Mouse (Mus musculus) C2C12 (cell line): Measurements from ENCODE around the gene Meox2. TPM values are rescaled to one million over a fixed set of nuclear protein-coding genes. Genes with fewer than 3 reads are reported as not detected.

Experiments
- H3K27me3 ChIP-seq: one replicate; pipeline ENCODE4 v1.6.1; 2011; ENCODE audit not compliant: control insufficient read depth, insufficient read depth, insufficient read length
- H3K36me3 ChIP-seq: one replicate; pipeline ENCODE4 v1.6.1; 2011; ENCODE audit not compliant: control insufficient read depth, insufficient read depth
- H3K4me3 ChIP-seq: one replicate; pipeline ENCODE4 v1.5.1; 2011; ENCODE audit warnings: mild to moderate bottlenecking, control low read depth; ENCODE audit not compliant: poor library complexity, insufficient read depth, severe bottlenecking
- H3K79me2 ChIP-seq: one replicate; pipeline ENCODE4 v1.6.1; 2011; ENCODE audit not compliant: control insufficient read depth, insufficient read depth
- H3K79me3 ChIP-seq: one replicate; pipeline ENCODE4 v1.6.1; 2011; ENCODE audit warnings: low read depth, control low read depth
- H3ac ChIP-seq: one replicate; pipeline ENCODE3; 2011; ENCODE audit warnings: low read depth; ENCODE audit not compliant: control insufficient read depth, insufficient read length
- CEBPB ChIP-seq: IDR thresholded peaks from one replicate; pipeline ENCODE4 v1.6.1; 2011; ENCODE audit warnings: low read depth, mild to moderate bottlenecking, control low read depth, moderate library complexity
- CTCF ChIP-seq: IDR thresholded peaks from one replicate; pipeline ENCODE4 v1.5.1; 2011; ENCODE audit not compliant: control insufficient read depth, insufficient read depth, insufficient read length
- FOSL1 ChIP-seq: IDR thresholded peaks from one replicate; pipeline ENCODE4 v1.8.0; 2011; ENCODE audit warnings: mild to moderate bottlenecking, low read length; ENCODE audit not compliant: poor library complexity, insufficient read depth, severe bottlenecking
- MAX ChIP-seq: IDR thresholded peaks from one replicate; pipeline ENCODE4 v1.6.1; 2011; ENCODE audit warnings: mild to moderate bottlenecking, control low read depth
- MYOD1 ChIP-seq: IDR thresholded peaks from one replicate; pipeline ENCODE4 v1.6.1; 2011; ENCODE audit warnings: low read depth; ENCODE audit not compliant: control insufficient read depth, insufficient read length
- MYOG ChIP-seq: IDR thresholded peaks from one replicate; pipeline ENCODE4 v1.6.1; 2011; ENCODE audit not compliant: control insufficient read depth, insufficient read length; ENCODE audit errors: extremely low read depth
- USF1 ChIP-seq: IDR thresholded peaks from one replicate; pipeline ENCODE4 v1.6.1; 2011; ENCODE audit warnings: low read depth, mild to moderate bottlenecking, control low read depth, moderate library complexity
- polyA plus RNA-seq: library from polyadenylated mRNA; unstranded; fragments of >200 nt; fragmentation: generic; extraction: Trizol; gene quantifications from one replicate; pipeline ENCODE4 v1.2.1, GENCODE M21; 2012; ENCODE audit warnings: missing spikeins

The Meox2 gene
- polyA plus RNA-seq, 1 experiment, result 0.66 TPM

DNA sequence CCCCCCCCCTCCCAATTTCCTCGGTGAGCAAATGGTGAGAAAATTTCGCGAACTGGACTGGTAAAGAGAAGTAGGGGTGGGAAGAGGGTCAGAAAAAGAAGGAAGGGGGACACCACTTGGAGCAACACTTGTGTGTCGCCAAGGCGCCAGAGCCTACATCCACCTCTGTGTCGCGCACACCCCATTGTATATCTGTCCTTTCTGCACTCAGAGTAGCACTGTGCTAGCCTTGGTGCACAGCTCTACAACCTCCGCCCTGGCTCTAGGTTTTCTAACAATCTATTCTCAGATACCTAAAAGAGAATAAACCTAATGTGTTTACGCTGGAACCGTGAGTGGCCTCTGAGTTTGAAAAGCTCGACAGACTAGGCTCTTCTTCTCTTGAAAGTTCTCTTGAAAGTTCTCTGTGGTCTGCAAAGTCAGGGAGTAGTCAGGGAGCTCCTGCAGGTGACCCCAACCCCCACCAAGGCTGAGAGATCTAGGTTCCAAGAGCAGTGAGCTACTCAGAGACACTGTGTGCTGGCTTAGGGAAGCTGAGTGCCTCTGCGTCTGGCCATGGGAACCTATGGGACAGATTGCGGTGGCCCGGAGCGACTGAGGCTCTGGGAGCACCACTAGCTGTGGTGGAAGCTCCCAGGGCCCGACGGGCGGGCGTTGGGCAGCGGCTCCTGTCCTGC is 489 bp upstream of the Meox2 start:
- no peak overlapping the region for H3ac ChIP-seq
- no peaks in the 10 kb centered on the region for H3K36me3 ChIP-seq
- TF ChIP-seq CEBPB (no peak), CTCF (no peak), USF1 (no peak), FOSL1 (no peak), MYOG (no peak), MYOD1 (no peak), MAX (no peak)
- no peaks in the 10 kb centered on the region for H3K27me3 ChIP-seq
- no peaks in the 10 kb centered on the region for H3K79me2 ChIP-seq
- H3K79me3 ChIP-seq, result no peaks in the 10 kb centered on the region
- no peak overlapping the region for H3K4me3 ChIP-seq

DNA sequence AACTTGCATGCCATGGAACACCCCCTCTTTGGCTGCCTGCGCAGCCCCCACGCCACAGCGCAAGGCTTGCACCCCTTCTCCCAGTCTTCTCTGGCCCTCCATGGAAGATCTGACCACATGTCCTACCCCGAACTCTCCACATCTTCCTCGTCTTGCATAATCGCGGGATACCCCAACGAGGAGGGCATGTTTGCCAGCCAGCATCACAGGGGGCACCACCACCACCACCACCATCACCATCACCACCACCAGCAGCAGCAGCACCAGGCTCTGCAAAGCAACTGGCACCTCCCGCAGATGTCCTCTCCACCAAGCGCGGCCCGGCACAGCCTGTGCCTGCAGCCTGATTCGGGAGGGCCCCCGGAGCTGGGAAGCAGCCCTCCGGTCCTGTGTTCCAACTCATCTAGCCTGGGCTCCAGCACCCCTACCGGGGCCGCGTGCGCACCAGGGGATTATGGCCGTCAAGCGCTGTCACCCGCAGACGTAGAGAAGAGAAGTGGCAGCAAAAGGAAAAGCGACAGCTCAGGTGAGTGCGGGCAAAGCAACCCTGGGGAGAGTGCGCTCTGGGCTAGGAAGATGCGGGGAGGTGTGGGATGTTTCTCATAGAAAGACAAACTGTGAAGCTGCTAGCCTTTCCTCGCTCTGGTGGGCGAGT is 606 bp downstream of the Meox2 start:
- Histone ChIP-seq H3K4me3 (no peak overlapping the region), H3K79me2 (no peaks in the 10 kb centered on the region), H3ac (peak overlapping the region; percentile 42), H3K79me3 (no peaks in the 10 kb centered on the region), H3K36me3 (no peaks in the 10 kb centered on the region), H3K27me3 (no peaks in the 10 kb centered on the region)
- TF ChIP-seq FOSL1 (no peak), CEBPB (no peak)

DNA sequence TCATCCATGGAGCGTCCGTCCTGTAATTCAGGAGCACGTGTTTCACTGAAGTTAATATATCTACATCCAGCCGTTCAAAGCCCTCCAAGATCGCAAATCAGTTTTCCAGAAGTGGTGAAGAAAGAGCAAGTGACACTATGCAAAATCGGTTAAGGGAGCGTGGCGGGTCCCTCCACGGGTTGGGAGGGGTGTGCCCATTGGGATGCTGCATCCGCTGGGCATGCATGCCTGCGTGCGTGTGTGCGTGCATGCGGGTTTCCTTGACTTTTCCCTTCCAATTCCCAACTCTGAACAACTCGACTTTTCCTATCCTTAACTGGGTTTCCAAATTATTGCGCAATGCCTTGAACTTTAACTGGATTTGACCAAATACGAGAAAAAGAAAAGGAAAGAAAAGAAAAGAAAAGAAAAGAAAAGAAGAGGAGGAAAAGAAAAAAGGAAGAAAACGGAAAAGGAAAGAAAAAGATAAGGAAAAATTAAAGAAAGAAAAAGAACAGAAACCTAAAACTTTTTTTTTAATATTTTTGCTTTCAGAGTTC is 1.2 kb downstream of the Meox2 start:
- Histone ChIP-seq H3K4me3 (no peak overlapping the region), H3K79me3 (no peaks in the 10 kb centered on the region), H3K36me3 (no peaks in the 10 kb centered on the region), H3K27me3 (no peaks in the 10 kb centered on the region), H3ac (no peak overlapping the region), H3K79me2 (no peaks in the 10 kb centered on the region)
- TF ChIP-seq USF1, result no peak
- TF ChIP-seq CEBPB, result peak; percentile 76

DNA sequence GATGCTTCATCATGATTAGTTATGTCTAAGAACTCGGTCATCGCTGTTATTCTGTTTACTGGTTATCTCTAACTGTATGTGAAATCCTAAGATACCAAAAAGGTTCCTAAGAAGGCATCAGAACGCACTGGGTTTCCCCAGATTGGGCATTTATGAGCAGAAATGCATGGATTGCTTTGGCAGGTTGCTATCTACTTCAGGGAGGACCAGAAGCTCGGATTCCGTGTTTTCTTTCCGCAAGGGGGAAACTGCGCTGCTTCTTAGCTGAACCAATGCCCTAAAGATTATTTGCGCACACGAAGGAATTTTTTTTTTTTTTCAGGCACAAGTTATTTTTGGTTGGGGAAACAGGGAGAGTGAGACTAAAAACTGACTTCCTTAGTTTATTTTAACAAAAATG is 2.6 kb downstream of the Meox2 start:
- H3K79me3 ChIP-seq, result no peaks in the 10 kb centered on the region
- H3K27me3 ChIP-seq, result no peaks in the 10 kb centered on the region
- H3K79me2 ChIP-seq, result no peaks in the 10 kb centered on the region
- TF ChIP-seq USF1 (no peak), CTCF (no peak), FOSL1 (no peak)
- no peaks in the 10 kb centered on the region for H3K36me3 ChIP-seq
- H3ac ChIP-seq, result no peak overlapping the region
- no peak overlapping the region for H3K4me3 ChIP-seq

DNA sequence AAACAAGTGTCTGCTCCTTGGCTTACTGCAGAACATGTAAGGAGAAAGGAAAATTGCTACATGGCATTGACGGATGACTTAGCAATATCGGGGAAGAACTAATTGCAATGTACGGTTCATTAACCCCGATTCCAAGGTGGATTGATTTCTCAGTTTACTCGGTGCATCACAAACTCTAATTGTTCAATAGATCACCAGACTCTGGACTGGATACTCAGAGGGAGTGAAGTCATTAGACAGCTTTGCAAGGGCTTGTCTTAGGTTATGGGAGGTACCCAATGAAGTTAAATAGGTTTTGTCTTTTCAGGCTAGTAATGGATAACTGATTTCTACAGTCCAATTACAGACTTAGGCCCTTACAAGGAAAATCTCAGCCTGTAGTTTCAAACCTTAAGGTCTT is 10.9 kb downstream of the Meox2 start:
- Histone ChIP-seq H3ac (no peak overlapping the region), H3K36me3 (no peaks in the 10 kb centered on the region), H3K27me3 (no peaks in the 10 kb centered on the region), H3K79me3 (no peaks in the 10 kb centered on the region), H3K79me2 (no peaks in the 10 kb centered on the region), H3K4me3 (no peak overlapping the region)
- no peak for TF ChIP-seq MYOD1
- TF ChIP-seq MAX, result no peak
- TF ChIP-seq FOSL1, result no peak
- TF ChIP-seq CEBPB, result no peak
- TF ChIP-seq MYOG, result no peak
- TF ChIP-seq USF1, result no peak
- no peak for TF ChIP-seq CTCF

DNA sequence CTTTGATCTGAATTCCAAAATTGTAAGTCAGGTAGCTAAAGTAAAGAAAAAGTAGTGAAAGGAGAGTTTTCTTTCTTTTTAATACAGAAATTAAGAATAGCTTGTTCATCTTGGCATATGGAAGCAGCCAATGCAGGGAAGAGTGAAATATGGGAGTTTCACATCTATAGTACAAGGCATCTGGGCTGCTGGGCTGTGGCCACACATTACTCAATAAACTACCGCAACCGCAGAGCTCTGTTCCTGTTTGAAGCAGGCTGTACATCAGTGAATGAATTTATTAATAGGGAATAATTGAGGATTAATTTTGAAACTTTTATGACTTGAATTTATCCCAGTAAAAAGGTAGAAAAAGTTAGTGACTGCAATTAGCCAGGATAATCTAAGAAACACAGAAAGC is 15.4 kb downstream of the Meox2 start:
- Histone ChIP-seq H3ac (no peak overlapping the region), H3K79me3 (no peaks in the 10 kb centered on the region), H3K4me3 (no peak overlapping the region), H3K36me3 (no peaks in the 10 kb centered on the region), H3K79me2 (no peaks in the 10 kb centered on the region), H3K27me3 (no peaks in the 10 kb centered on the region)
- TF ChIP-seq CEBPB (no peak), CTCF (no peak), USF1 (no peak), MYOG (no peak), MYOD1 (no peak), FOSL1 (no peak), MAX (no peak)
